Mouse (Mus musculus) olfactory bulb, adult 2 months (tissue): ENCODE measurements around the gene Rsrc1.

Experiments
- CTCF ChIP-seq: fragments of 200-500 bp; IDR thresholded peaks from 2 replicates; pipeline ENCODE4 v1.5.1; 2012; ENCODE audit warnings: low read depth, mild to moderate bottlenecking, low read length, moderate library complexity; ENCODE audit not compliant: insufficient read depth
- POLR2A ChIP-seq: fragments of 200-500 bp; IDR thresholded peaks from 2 replicates; pipeline ENCODE4 v1.6.1; 2012; ENCODE audit warnings: mild to moderate bottlenecking, low read depth, low read length, moderate library complexity; ENCODE audit not compliant: insufficient read depth

GRCm38 (mm10) chr3:66980111-66980975, 847 bp upstream of the Rsrc1 start:
- TF ChIP-seq POLR2A (no peak), CTCF (no peak)
